Mouse (Mus musculus) heart, adult 2 months (tissue): ENCODE results near the gene Aox2. TPM values are rescaled to one million over a fixed set of nuclear protein-coding genes. Genes with fewer than 3 reads are reported as not detected.

Experiments
- DNase-seq, 2 experiments: peaks; one replicate each; pipeline ENCODE4 v3.0.0; 2021
- H3K27ac ChIP-seq: fragments of 200-600 bp; 2 replicates; pipeline ENCODE4 v1.8.1; 2022
- H3K27me3 ChIP-seq: fragments of 200-500 bp; 2 replicates; pipeline ENCODE4 v1.6.1; 2012; ENCODE audit warnings: mild to moderate bottlenecking, low read length, inconsistent platforms, mixed read lengths; ENCODE audit not compliant: control insufficient read depth, insufficient read depth
- H3K36me3 ChIP-seq: fragments of 200-500 bp; 2 replicates; pipeline ENCODE4 v1.6.1; 2012; ENCODE audit warnings: low read length, inconsistent platforms; ENCODE audit not compliant: control insufficient read depth, insufficient read depth
- H3K4me1 ChIP-seq: fragments of 200-500 bp; 2 replicates; pipeline ENCODE4 v1.6.1; 2011; ENCODE audit warnings: low read length; ENCODE audit not compliant: control insufficient read depth, insufficient read depth
- H3K4me3 ChIP-seq: fragments of 200-600 bp; 2 replicates; pipeline ENCODE4 v1.8.1; 2022
- H3K79me2 ChIP-seq: fragments of 200-500 bp; replicated peaks from 2 replicates; pipeline ENCODE4 v1.6.1; 2012; ENCODE audit warnings: mild to moderate bottlenecking, inconsistent platforms, low read length, moderate library complexity, mixed read lengths; ENCODE audit not compliant: control insufficient read depth, insufficient read depth
- H3K9ac ChIP-seq: fragments of 200-500 bp; 2 replicates; pipeline ENCODE4 v1.6.1; 2012; ENCODE audit warnings: low read depth, mild to moderate bottlenecking, control low read depth, inconsistent platforms, low read length, mixed read lengths
- CTCF ChIP-seq: fragments of 200-600 bp; IDR thresholded peaks from 2 replicates; pipeline ENCODE4 v1.8.1; 2022; ENCODE audit warnings: antibody characterized with exemption, mild to moderate bottlenecking, moderate library complexity
- EP300 ChIP-seq: fragments of 200-500 bp; IDR thresholded peaks from 2 replicates; pipeline ENCODE4 v1.6.1; 2011; ENCODE audit warnings: low read depth, low read length, control low read depth; ENCODE audit not compliant: insufficient read depth
- POLR2A ChIP-seq: fragments of 200-500 bp; IDR thresholded peaks from 2 replicates; pipeline ENCODE4 v1.6.1; 2011; ENCODE audit warnings: mild to moderate bottlenecking, low read depth, low read length, control low read depth; ENCODE audit not compliant: insufficient read depth
- WGBS: fragments of 180-500 bp; shearing (Covaris S2); methylation state at CpG from one replicate; pipeline ENCODE4 v1.1.7; 2018; 5-methylcytosine and 5-hydroxymethylcytosine counted together
- intact Hi-C: fragments of 180-260 bp; cut with DNase I; formaldehyde crosslinking; loops from one replicate; pipeline ENCODE4 v1.15.1; 2025
- polyA plus RNA-seq: library from polyadenylated mRNA; depleted of rRNA; stranded (reverse); fragments of >200 nt; gene quantifications from 2 replicates; pipeline ENCODE4 v1.2.3, GENCODE M21; 2012
- total RNA-seq, 2 experiments: library from RNA; stranded (reverse); gene quantifications; 2 replicates each; pipeline ENCODE4 v1.2.3; 2021

The Aox2 gene
- total and polyA plus RNA-seq, 3 experiments, result not detected

DNA sequence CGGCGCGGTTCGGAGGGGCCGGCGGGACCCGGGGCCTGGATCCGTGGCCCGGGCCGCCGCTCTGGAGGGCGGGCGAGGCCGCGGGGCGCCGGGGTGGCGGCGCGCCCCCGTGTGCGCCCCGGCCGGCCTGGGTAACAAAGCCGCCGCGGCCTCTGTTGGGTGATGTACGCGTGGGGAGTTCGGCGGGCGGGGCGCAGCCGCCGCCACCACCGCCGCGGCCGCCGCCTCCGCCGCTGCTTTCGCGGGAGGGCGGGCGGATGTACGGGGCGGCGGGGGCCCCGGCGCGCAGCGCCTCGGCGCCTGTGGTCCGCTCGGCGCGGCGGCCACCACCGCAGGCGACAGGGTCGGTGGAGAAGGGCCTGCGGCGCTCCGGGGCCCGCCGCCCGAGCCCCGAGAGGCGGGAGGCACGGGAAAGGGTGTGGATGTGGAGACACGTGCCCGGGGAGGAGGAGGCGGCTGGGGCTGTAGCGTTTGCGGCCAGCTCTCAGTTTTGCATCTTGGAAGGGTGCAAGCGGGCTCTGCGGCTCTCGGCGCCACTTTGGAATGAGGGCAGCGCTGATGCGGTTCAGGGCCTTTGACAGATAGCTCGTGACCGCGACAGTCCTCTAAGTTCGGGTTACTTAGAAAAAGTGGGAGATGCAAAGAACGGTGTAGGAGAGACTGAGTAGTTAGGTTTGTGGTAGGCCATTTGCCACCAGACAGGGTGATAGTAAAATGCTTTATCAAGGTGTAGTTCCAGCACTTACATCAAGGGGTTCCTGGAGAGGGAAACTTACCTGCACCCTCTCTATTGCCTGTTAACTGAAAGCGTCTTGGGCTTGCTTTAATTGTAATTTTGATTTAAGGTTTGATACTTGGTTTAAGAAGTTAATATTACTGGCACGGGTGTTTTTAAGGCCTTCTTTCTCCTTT lies 115.4 kb downstream of the Aox2 start:
- Histone ChIP-seq H3K27ac (peak overlapping the region; percentile 99), H3K79me2 (peaks cover 2% of the 10 kb centered on the region; the same call in 1 of the 2 replicates), H3K36me3 (peaks cover 33% of the 10 kb centered on the region), H3K4me3 (peak overlapping the region; percentile 98), H3K9ac (peak overlapping the region; percentile 93), H3K27me3 (no peaks in the 10 kb centered on the region), H3K4me1 (peaks cover 4% of the 10 kb centered on the region)
- intact Hi-C loops, result loop anchor here (1.0 kb wide), 2 partner anchors 31 to 52 kb away; partner anchors contain the start of genes Clk1, Nif3l1 and Ppil3
- DNase-seq, result peak; percentile 62 to 64
- WGBS, result 2% methylated on average over 73 of the region's 90 CpGs
- TF ChIP-seq CTCF (peak; percentile 18; the same call in 1 of the 2 replicates), EP300 (no peak)

DNA sequence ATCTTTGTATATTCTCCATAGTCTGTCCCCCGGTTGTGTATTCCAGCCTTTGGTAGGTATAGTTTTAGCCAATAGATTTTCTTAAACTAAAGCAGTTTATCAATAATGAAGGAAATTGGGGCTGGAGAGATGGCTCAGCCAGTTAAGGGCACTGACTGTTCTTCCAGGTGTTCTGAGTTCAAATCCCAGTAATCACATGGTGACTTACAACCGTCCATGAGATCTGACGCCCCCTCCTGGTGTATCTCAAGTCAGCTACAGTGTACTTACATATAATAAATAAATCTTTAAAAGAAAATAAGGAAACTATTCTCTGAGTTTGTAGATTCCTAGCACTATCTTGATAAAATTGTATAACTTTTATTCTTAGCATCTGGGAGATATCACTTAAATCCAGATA lies 117.2 kb downstream of the Aox2 start:
- no peak for DNase-seq
- no peaks in the 10 kb centered on the region for H3K27me3 ChIP-seq
- intact Hi-C loops, result loop anchor here (1.0 kb wide), 1 partner anchor 20 kb away; no protein-coding TSS in a partner anchor
- WGBS, result 94% methylated on average over 3 of the region's 3 CpGs
- peaks cover 40% of the 10 kb centered on the region for H3K36me3 ChIP-seq
- no peak overlapping the region for H3K27ac ChIP-seq
- H3K9ac ChIP-seq, result no peak overlapping the region
- TF ChIP-seq POLR2A (no peak), CTCF (no peak), EP300 (no peak)
- H3K4me1 ChIP-seq, result peaks cover 4% of the 10 kb centered on the region
- H3K4me3 ChIP-seq, result no peak overlapping the region
- H3K79me2 ChIP-seq, result peaks cover 2% of the 10 kb centered on the region; the same call in 1 of the 2 replicates

DNA sequence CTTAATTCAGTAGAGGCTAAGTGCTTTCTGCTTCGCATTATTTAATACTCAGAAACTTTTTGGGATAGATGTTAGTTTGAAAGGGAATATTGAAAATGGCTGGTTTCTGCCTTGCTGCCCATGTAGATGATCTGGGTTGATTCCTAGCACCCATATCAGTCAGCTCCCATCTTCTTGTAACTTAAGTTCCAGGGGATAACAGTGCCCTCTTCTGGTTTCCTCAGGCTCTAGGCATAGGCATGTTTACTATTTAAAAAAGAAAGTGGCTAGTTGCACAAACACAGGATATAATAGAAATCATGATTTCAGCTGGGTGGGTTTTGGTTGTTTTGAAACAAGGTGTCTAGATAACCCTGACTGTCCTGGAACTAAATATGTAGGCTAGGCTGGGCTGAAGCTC lies 118.1 kb downstream of the Aox2 start:
- 100% methylated on average over 1 of the region's 1 CpGs for WGBS
- DNase-seq, result no peak
- intact Hi-C loops, result no loop called here
- peaks cover 4% of the 10 kb centered on the region for H3K4me1 ChIP-seq
- no peak overlapping the region for H3K4me3 ChIP-seq
- no peak overlapping the region for H3K27ac ChIP-seq
- TF ChIP-seq EP300, result no peak
- peak; percentile 44 for TF ChIP-seq CTCF
- no peak for TF ChIP-seq POLR2A
- H3K36me3 ChIP-seq, result peaks cover 47% of the 10 kb centered on the region
- no peaks in the 10 kb centered on the region for H3K27me3 ChIP-seq
- H3K9ac ChIP-seq, result no peak overlapping the region
- H3K79me2 ChIP-seq, result peaks cover 3% of the 10 kb centered on the region; the same call in 1 of the 2 replicates

DNA sequence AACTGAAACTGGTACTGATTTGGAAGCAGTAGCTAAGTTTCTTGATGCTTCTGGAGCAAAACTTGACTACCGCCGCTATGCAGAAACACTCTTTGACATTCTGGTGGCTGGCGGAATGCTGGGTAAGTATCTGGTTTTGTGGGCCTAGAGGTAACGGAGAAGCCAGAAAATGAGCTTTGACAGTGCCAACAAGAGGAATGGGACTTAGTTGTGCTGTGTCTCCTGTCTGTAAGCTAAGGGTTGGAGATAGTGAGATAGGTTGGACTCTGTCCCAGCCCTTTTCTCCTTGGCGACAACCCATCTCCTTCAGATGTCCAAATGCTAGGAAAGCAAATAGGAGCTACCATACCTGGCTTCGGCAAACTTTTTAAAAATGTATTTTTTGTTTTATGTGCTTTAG lies 119.6 kb downstream of the Aox2 start:
- Histone ChIP-seq H3K79me2 (peaks cover 3% of the 10 kb centered on the region; the same call in 1 of the 2 replicates), H3K9ac (no peak overlapping the region), H3K27me3 (no peaks in the 10 kb centered on the region), H3K4me3 (no peak overlapping the region), H3K4me1 (peaks cover 3% of the 10 kb centered on the region), H3K27ac (no peak overlapping the region), H3K36me3 (peaks cover 52% of the 10 kb centered on the region)
- WGBS, result 79% methylated on average over 6 of the region's 6 CpGs
- no peak for DNase-seq
- intact Hi-C loops, result no loop called here
- TF ChIP-seq CTCF (no peak), EP300 (no peak), POLR2A (no peak)

DNA sequence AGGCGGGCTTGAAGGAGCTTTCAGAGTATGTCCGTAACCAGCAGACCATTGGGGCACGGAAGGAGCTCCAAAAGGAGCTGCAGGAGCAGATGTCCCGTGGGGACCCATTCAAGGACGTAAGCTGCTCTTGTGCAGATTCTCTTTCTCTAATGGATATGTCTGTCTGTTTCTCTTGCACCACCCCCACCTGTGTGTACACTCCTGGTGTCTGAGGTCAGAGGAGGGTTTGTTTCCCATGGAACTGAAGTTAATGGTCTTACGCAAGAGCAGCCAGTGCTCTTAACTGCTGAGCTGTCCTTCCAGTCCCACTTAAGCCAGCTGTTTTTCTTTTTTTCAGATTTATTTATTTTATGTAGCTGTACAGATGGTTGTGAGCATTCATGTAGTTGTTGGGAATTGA lies 123.3 kb downstream of the Aox2 start:
- H3K4me1 ChIP-seq, result no peaks in the 10 kb centered on the region
- H3K4me3 ChIP-seq, result no peak overlapping the region
- 91% methylated on average over 6 of the region's 6 CpGs for WGBS
- DNase-seq, result no peak
- H3K36me3 ChIP-seq, result peaks cover 39% of the 10 kb centered on the region
- intact Hi-C loops, result no loop called here
- H3K27ac ChIP-seq, result no peak overlapping the region
- no peak overlapping the region for H3K9ac ChIP-seq
- TF ChIP-seq CTCF (no peak), POLR2A (no peak), EP300 (no peak)
- H3K27me3 ChIP-seq, result no peaks in the 10 kb centered on the region
- H3K79me2 ChIP-seq, result peaks cover 3% of the 10 kb centered on the region; the same call in 1 of the 2 replicates

DNA sequence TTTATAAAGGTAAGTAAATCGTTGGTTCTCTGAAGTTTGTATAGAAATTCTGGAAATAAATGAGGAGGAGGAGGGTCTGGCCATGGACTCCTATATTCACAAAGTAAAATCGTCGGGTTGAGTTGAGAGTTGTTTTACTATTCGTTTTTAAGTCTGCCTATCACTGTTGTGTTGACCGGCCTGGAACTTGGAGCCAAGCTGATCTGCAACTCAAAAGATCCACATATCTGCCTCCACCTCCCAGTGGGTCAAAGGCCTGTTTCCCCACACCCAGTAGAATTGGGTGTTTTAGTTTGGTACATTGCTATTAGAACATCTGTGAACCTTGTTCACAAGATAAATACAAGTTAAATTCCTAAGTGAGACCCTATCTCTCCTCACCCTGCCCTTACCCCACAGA lies 125.6 kb downstream of the Aox2 start:
- H3K27me3 ChIP-seq, result no peaks in the 10 kb centered on the region
- H3K79me2 ChIP-seq, result peaks cover 1% of the 10 kb centered on the region; the same call in 1 of the 2 replicates
- intact Hi-C loops, result no loop called here
- WGBS, result 90% methylated on average over 5 of the region's 5 CpGs
- H3K36me3 ChIP-seq, result peaks cover 23% of the 10 kb centered on the region
- no peak overlapping the region for H3K4me3 ChIP-seq
- DNase-seq, result no peak
- no peak overlapping the region for H3K27ac ChIP-seq
- TF ChIP-seq CTCF (no peak), EP300 (no peak), POLR2A (no peak)
- no peaks in the 10 kb centered on the region for H3K4me1 ChIP-seq
- H3K9ac ChIP-seq, result no peak overlapping the region
